Mouse (Mus musculus) layer of hippocampus, postnatal 36 days (tissue): ENCODE data around the gene Was. TPM values are rescaled to one million over a fixed set of nuclear protein-coding genes. Genes with fewer than 3 reads are reported as not detected.
"Not testable (repeated sequence)": the region's sequence is repeated elsewhere in the genome, so short reads cannot be mapped to it uniquely, and the experiment has no call there.

Source experiments
- DNase-seq, 2 experiments: peaks; one replicate each; pipeline ENCODE4 v3.0.0; 2022
- total RNA-seq, 2 experiments: library from RNA; stranded (reverse); gene quantifications; 2 replicates each; pipeline ENCODE4 v1.2.3; 2021

The Was gene
- total RNA-seq, 2 experiments from 2014 or later = 0.81 to 1.2 TPM

DNA sequence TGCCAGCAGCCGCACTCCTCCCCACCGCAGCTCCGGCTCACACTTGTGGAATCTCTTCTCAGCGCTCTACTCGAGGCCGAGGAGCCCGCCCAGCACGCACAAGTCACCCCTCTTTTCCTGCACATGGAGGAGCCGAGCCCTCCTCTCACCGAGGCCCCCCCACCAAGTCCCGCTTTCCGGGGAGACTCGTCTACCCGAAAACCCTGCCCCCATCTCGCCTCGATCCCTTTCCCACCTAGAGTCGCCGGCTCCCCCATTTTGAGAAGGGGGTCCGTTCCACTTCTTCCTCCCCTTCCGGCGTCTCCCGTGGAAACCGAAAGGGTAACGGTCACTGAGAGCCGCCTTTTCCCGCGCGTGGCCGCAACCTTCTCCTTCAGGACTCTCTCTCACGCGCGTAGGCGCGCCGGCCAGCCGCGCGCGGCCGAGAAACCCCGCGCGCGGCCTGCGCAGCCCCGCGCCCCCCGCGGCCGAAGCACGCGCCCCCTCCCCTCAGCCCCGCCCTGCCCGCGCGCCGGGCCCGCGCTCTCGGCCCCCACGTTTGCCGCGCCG lies 16.3 kb downstream of the Was start:
- DNase-seq = peak in 1 of 2 experiments; percentile 6

DNA sequence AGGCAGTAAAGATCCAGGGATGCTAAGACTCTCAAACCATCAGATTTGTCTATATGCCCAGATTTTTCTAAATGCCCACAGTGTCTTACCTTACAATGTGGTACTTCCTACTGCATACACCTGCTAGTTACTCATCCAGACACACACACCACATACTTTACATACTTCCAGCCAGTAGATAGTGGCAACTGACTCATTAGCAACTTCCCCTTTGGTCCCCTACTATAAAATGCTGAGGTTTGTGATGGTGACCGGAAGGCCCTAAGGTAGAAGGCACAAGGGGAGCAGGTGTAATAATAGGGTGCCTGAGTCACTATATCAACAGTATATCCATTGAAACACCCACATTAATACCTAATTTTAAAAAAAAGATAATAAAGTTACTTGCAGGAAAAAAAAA lies 21.1 kb downstream of the Was start:
- DNase-seq = no peak

DNA sequence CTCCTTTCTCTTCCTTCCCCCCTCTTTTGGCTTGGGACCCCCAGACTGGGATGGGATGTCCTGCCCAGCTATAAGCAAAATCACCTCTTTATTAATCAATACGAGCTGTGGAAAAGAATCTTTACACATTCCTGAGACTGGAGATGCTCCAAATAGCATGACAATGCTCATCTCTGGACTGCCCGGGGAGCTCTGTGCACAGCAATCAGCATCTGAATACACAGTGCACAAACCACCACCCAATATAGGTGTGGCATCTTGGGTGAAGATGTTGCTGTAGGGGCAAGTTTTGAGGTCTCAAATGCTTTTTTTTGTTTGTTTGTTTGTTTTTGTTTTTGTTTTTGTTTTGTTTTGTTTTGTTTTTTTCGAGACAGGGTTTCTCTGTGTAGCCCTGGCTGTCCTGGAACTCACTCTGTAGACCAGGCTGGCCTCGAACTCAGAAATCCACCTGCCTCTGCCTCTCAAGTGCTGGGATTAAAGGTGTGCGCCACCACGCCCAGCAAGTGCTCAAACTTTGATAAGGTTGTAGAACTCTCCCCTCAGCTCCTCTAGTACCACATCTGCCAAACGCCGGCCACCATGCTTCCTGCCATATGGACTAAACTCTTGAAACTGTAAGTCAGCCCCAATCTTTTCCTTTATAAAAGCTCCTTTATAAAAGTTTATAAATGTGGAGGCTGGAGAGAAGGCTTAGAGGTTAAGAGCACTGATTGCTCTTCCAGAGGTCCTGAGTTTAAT lies 39.1 kb downstream of the Was start:
- not testable (repeated sequence) for DNase-seq

DNA sequence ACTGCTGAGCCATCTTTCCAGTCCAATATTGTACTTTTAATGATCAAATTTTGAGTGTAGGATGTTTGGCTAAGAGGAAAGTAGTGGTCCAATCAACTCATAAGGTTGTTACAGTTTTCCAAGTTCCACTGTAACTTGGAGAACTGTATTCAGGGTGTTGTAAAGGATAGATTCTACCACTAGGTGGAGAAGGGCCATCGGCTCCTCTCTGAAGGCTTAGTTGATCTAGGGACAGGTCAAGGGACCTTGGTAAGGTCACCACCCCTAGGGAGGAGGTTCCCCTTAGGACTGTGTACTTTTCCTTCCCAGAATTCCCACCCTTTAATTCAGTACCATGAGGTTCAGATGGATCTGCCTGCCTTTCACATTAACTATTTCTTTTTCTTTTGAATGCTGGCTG lies 57.3 kb downstream of the Was start:
- no peak for DNase-seq

Other genes starting within 250 kb of the Was start
- 10 to 100 TPM; 79.8 to 82.6 TPM for gene Otud5, start 249.1 kb downstream of the Was start, total RNA-seq
- gene Pim2, start 212.2 kb downstream of the Was start, total RNA-seq = 10 to 100 TPM; 57.8 to 58.6 TPM
- gene Slc35a2, start 206.5 kb downstream of the Was start, total RNA-seq = 10 to 100 TPM; 39.9 to 40.9 TPM
- 10 to 100 TPM; 82.7 to 83.6 TPM for gene Pqbp1, start 191.2 kb downstream of the Was start, total RNA-seq
- gene Timm17b, start 191.1 kb downstream of the Was start, total RNA-seq = 10 to 100 TPM; 22.2 to 24.0 TPM
- not detected for gene Gm10491, start 182.7 kb downstream of the Was start, total RNA-seq
- 1 to 10 TPM in 1 of 2 experiments, not detected in 1; 1.2 TPM for gene Gm10490, start 181.0 kb downstream of the Was start, total RNA-seq
- gene Pcsk1n, start 170.7 kb downstream of the Was start, total RNA-seq = 100 to 1,000 TPM; 365 to 412 TPM
- gene Eras, start 161.9 kb downstream of the Was start, total RNA-seq = not detected
- 10 to 100 TPM; 50.6 to 50.8 TPM for gene Hdac6, start 142.6 kb downstream of the Was start, total RNA-seq
- gene Gata1, start 112.4 kb downstream of the Was start, total RNA-seq = not detected
- under 1 TPM in 1 of 2 experiments, not detected in 1; 0.81 TPM for gene Glod5, start 72.0 kb downstream of the Was start, total RNA-seq
- 10 to 100 TPM; 19.1 to 19.8 TPM for gene Suv39h1, start 15.7 kb downstream of the Was start, total RNA-seq
- 100 to 1,000 TPM; 215 to 227 TPM for gene Wdr13, start 42.4 kb upstream of the Was start, total RNA-seq
- gene Rbm3, start 55.4 kb upstream of the Was start, total RNA-seq = 100 to 1,000 TPM in 1 of 2 experiments, 10 to 100 TPM in 1; 83.4 to 113 TPM
- gene Tbc1d25, start 85.7 kb upstream of the Was start, total RNA-seq = 10 to 100 TPM; 13.3 to 14.9 TPM
- gene Ebp, start 103.0 kb upstream of the Was start, total RNA-seq = 10 to 100 TPM; 30.1 to 31.3 TPM
- gene Porcn, start 116.0 kb upstream of the Was start, total RNA-seq = 100 to 1,000 TPM in 1 of 2 experiments, 10 to 100 TPM in 1; 99.1 to 103 TPM
- 10 to 100 TPM; 25.1 to 26.6 TPM for gene Ftsj1, start 161.9 kb upstream of the Was start, total RNA-seq
- 1 to 10 TPM; 7.7 to 9.6 TPM for gene Slc38a5, start 180.6 kb upstream of the Was start, total RNA-seq
- gene Ssxb10, start 236.9 kb upstream of the Was start, total RNA-seq = not detected